Mouse (Mus musculus) liver, postnatal 0 days (tissue): ENCODE results near the gene Etfdh.

Experiments
- CTCF ChIP-seq: sonication (generic); IDR thresholded peaks from 2 replicates; pipeline ENCODE4 v1.5.1; 2016; ENCODE audit warnings: antibody characterized with exemption, low read depth
- EP300 ChIP-seq: IDR thresholded peaks from 2 replicates; pipeline ENCODE4 v1.6.1; 2016; ENCODE audit warnings: antibody characterized with exemption, low read depth, mild to moderate bottlenecking

DNA sequence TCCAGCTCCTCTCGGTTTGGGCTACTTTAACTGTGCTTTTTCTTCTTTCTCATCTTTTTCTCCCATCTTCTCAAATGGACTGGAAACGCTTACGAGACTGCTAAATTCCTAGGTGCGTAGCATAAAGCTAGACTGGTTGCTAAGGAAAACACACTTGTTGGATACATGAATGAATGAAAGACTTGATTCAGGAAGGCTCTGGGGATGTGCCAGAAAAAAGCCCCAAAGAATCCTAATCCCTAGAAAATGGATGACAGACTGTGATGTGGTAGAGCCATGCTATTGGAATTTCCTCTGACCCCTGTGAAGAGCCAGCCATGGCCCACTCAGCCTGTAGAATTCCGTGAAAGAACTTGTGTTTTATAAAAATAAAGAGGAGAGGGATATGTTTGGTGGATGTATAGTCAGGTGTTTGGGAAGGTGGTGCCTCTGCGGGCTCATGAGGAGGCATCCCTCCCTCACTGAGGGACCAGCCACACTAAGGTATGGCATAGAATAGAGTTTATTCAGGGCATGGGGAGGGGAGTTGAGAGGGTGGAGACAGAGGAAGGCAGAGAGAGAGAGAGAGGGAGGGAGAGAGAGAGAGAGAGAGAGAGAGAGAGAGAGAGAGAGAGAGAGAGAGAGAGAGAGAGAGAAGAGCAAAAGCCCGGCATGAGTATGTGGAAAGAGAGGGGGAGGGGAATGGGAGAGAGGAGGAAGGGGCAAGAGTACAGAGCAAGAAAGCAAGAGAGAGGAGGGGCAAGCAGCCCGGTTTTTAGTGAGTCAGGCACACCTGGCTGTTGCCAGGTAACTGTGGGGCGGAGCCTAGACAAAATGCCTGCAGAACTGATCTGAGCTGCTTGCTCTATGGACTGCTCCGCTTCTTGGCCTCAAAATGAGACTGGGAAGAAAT is 53.5 kb downstream of the Etfdh start:
- no peak for TF ChIP-seq CTCF
- TF ChIP-seq EP300, result no peak
